Mouse (Mus musculus): ENCODE data around the gene Spred2. TPM values are rescaled to one million over a fixed set of nuclear protein-coding genes. Genes with fewer than 3 reads are reported as not detected.

Spred2 gene
- polyA plus RNA-seq, 1 experiment from 2014 or later = 5.0 TPM

- Histone ChIP-seq H3K9me3 (replicated peaks; ENCODE audit: control insufficient read depth, low read length) (no peaks in the 10 kb centered on the region), H3K4me1 (ENCODE audit: control insufficient read depth, insufficient read depth, low read length) (peaks cover 35% of the 10 kb centered on the region), H3K4me3 (replicated peaks; ENCODE audit: low read length) (no peak overlapping the region), H3K9ac (ENCODE audit: low read length) (no peak overlapping the region), H3K27ac (ENCODE audit: low read length) (no peak overlapping the region), H3K4me2 (ENCODE audit: low read depth, low read length) (no peak overlapping the region), H3K27me3 (ENCODE audit: control insufficient read depth, insufficient read depth, low read length) (no peaks in the 10 kb centered on the region), H3K36me3 (ENCODE audit: control insufficient read depth, insufficient read depth, low read length) (peaks cover 6% of the 10 kb centered on the region; the same call in 1 of the 2 replicates)
- ATAC-seq (ENCODE audit: insufficient read depth, low FRiP score) = no peak
- 85% methylated on average over 6 of the region's 6 CpGs for WGBS
These were observed 20.5 kb downstream of the Spred2 start for GRCm38 (mm10) chr11:19944701-19945100.

DNA sequence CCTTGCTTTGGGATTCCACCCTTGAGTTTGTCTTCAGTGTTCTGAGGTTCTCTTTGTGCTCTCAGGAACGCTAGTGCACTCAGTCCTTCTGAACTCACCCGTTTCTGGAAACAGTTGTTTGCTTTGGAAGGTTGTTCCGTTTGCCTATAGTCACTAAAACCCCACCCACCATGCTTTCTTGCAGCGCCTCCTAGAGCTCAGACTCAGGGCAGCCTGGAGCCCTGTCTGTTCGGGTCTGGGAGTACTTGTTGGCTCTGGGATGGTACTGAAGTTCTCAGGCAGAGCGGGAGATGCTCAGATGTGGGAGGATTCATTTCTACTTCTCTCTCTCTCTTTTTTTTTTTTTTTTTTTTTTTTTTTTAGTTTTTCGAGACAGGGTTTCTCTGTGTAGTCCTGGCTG lies 22.5 kb downstream of the Spred2 start:
- Histone ChIP-seq H3K36me3 (ENCODE audit: control insufficient read depth, insufficient read depth, low read length) (peaks cover 6% of the 10 kb centered on the region; the same call in 1 of the 2 replicates), H3K27me3 (ENCODE audit: control insufficient read depth, insufficient read depth, low read length) (no peaks in the 10 kb centered on the region), H3K4me1 (ENCODE audit: control insufficient read depth, insufficient read depth, low read length) (peaks cover 42% of the 10 kb centered on the region), H3K4me3 (replicated peaks; ENCODE audit: low read length) (no peak overlapping the region), H3K9me3 (replicated peaks; ENCODE audit: control insufficient read depth, low read length) (no peaks in the 10 kb centered on the region), H3K4me2 (ENCODE audit: low read depth, low read length) (no peak overlapping the region), H3K9ac (ENCODE audit: low read length) (no peak overlapping the region), H3K27ac (ENCODE audit: low read length) (no peak overlapping the region)
- WGBS = 75% methylated on average over 6 of the region's 7 CpGs
- ATAC-seq (ENCODE audit: insufficient read depth, low FRiP score) = no peak

DNA sequence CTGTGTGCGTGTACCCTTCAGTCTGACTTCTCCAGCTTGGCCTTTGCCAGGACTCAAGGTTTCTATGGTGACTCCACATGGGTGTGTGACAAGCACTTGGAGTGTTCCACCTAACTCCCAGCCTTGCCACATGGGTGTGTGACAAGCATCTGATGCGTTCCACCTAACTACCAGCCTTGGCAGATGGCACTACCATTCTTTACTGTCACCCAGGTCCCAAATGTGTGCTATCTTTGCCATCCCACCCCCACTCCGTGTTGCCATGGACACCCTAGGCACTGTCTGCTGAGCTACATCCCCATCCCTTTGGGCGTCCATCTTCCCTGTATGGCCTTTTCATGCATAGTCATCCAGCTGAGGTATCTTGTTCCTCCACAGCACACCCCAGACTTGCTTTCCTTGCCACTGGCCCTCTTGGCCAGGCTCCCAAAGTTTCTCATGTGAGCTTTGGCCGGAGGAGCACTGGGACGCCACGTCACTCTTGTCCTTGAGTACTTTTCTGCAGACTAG lies 23.5 kb downstream of the Spred2 start:
- Histone ChIP-seq H3K4me1 (ENCODE audit: control insufficient read depth, insufficient read depth, low read length) (peaks cover 41% of the 10 kb centered on the region), H3K4me3 (replicated peaks; ENCODE audit: low read length) (no peak overlapping the region), H3K9ac (ENCODE audit: low read length) (no peak overlapping the region), H3K36me3 (ENCODE audit: control insufficient read depth, insufficient read depth, low read length) (peaks cover 6% of the 10 kb centered on the region; the same call in 1 of the 2 replicates), H3K9me3 (replicated peaks; ENCODE audit: control insufficient read depth, low read length) (no peaks in the 10 kb centered on the region), H3K27me3 (ENCODE audit: control insufficient read depth, insufficient read depth, low read length) (no peaks in the 10 kb centered on the region), H3K27ac (ENCODE audit: low read length) (no peak overlapping the region), H3K4me2 (ENCODE audit: low read depth, low read length) (no peak overlapping the region)
- 81% methylated on average over 7 of the region's 7 CpGs for WGBS
- ATAC-seq (ENCODE audit: insufficient read depth, low FRiP score) = no peak

- WGBS = 66% methylated on average over 5 of the region's 5 CpGs
- no peak for ATAC-seq (ENCODE audit: insufficient read depth, low FRiP score)
- peak overlapping the region; percentile 78 for H3K27ac ChIP-seq (ENCODE audit: low read length)
These were observed 25.6 kb downstream of the Spred2 start for GRCm38 (mm10) chr11:19949725-19950124.

DNA sequence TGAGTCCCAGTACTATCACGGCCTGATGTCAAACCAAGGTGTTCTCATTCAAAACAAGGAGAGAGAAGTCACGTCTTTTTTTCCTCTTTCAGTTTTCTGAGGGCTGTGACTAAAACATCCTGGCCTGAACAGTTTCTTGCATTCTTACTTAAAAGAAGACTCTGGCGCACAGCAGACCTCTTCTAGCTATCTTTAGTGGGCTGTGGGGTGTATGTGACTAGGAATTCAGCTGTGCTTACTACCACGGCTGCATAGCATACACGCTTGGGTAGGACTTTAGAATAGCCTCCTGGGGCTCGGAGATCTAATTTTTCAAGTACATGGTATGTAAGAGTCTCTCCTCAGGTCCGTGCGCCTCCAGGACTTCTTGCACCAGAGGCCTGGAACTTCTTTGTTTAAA lies 26.0 kb downstream of the Spred2 start:
- WGBS = 43% methylated on average over 8 of the region's 8 CpGs
- Histone ChIP-seq H3K4me2 (ENCODE audit: low read depth, low read length) (peak overlapping the region; percentile 27), H3K27me3 (ENCODE audit: control insufficient read depth, insufficient read depth, low read length) (no peaks in the 10 kb centered on the region), H3K9me3 (replicated peaks; ENCODE audit: control insufficient read depth, low read length) (no peaks in the 10 kb centered on the region), H3K9ac (ENCODE audit: low read length) (peak overlapping the region; percentile 22; the same call in 1 of the 2 replicates), H3K4me1 (ENCODE audit: control insufficient read depth, insufficient read depth, low read length) (peaks cover 55% of the 10 kb centered on the region), H3K4me3 (replicated peaks; ENCODE audit: low read length) (no peak overlapping the region), H3K36me3 (ENCODE audit: control insufficient read depth, insufficient read depth, low read length) (peaks cover 6% of the 10 kb centered on the region; the same call in 1 of the 2 replicates), H3K27ac (ENCODE audit: low read length) (peak overlapping the region; percentile 78)
- no peak for ATAC-seq (ENCODE audit: insufficient read depth, low FRiP score)

More at GRCm38 (mm10) chr11:19949725-19950124, 25.6 kb downstream of the Spred2 start:
- Histone ChIP-seq H3K27me3 (ENCODE audit: control insufficient read depth, insufficient read depth, low read length) (no peaks in the 10 kb centered on the region), H3K9ac (ENCODE audit: low read length) (0 out of 2 replicates have a peak overlapping the region, but pooled peaks have one; percentile 19), H3K4me1 (ENCODE audit: control insufficient read depth, insufficient read depth, low read length) (peaks cover 51% of the 10 kb centered on the region), H3K36me3 (ENCODE audit: control insufficient read depth, insufficient read depth, low read length) (peaks cover 6% of the 10 kb centered on the region; the same call in 1 of the 2 replicates), H3K9me3 (replicated peaks; ENCODE audit: control insufficient read depth, low read length) (no peaks in the 10 kb centered on the region), H3K4me2 (ENCODE audit: low read depth, low read length) (no peak overlapping the region), H3K4me3 (replicated peaks; ENCODE audit: low read length) (no peak overlapping the region)

DNA sequence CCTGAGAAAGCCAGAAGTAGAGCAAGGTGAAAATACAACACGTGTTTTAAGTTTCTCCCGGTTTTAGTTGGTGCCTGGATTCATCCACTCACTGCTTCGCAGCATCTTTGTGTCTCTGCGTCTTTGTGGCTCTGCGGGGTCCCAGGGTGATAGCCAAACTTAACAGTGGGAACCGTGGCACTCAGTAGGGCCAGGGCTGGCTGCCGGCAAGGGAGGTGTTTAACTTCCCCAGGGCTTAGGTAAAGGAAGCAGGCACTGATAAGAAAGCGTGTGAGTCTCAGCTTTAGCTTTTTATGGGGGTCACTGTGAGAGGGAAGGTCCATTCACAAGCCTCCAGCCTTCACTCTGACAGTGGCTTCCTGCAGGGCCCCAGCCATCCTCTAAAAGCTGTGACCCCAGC lies 28.8 kb downstream of the Spred2 start:
- Histone ChIP-seq H3K4me1 (ENCODE audit: control insufficient read depth, insufficient read depth, low read length) (peaks cover 64% of the 10 kb centered on the region), H3K4me2 (ENCODE audit: low read depth, low read length) (no peak overlapping the region), H3K4me3 (replicated peaks; ENCODE audit: low read length) (no peak overlapping the region), H3K36me3 (ENCODE audit: control insufficient read depth, insufficient read depth, low read length) (no peaks in the 10 kb centered on the region), H3K27ac (ENCODE audit: low read length) (no peak overlapping the region), H3K27me3 (ENCODE audit: control insufficient read depth, insufficient read depth, low read length) (no peaks in the 10 kb centered on the region), H3K9me3 (replicated peaks; ENCODE audit: control insufficient read depth, low read length) (no peaks in the 10 kb centered on the region), H3K9ac (ENCODE audit: low read length) (no peak overlapping the region)
- no peak for ATAC-seq (ENCODE audit: insufficient read depth, low FRiP score)
- 39% methylated on average over 8 of the region's 8 CpGs for WGBS

DNA sequence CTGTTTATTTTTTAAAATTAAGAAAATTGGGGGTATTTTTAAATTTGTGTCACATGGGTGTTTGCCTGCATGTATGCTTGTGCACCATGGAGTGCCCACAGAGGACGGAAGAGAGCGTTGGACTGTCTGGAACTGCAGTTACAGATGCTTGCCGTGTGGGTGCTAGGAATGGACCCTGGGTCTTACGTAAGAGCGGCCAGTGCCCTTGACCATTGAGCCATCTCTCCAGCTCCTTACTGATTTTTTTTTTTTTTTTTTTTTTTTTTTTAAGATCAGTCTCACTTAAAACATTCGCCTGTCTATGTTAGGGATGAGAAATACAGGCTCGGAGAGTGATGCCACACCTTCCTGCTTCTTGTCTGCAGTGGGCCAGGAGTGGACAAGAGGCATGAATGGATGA lies 29.7 kb downstream of the Spred2 start:
- ATAC-seq (ENCODE audit: insufficient read depth, low FRiP score) = no peak
- peaks cover 59% of the 10 kb centered on the region for H3K4me1 ChIP-seq (ENCODE audit: control insufficient read depth, insufficient read depth, low read length)
- H3K27ac ChIP-seq (ENCODE audit: low read length) = peak overlapping the region; percentile 30; the same call in 1 of the 2 replicates

GRCm38 (mm10) chr11:19955069-19955468 lies 30.9 kb downstream of the Spred2 start:
- Histone ChIP-seq H3K4me3 (replicated peaks; ENCODE audit: low read length) (no peak overlapping the region), H3K9me3 (replicated peaks; ENCODE audit: control insufficient read depth, low read length) (no peaks in the 10 kb centered on the region), H3K27me3 (ENCODE audit: control insufficient read depth, insufficient read depth, low read length) (no peaks in the 10 kb centered on the region), H3K4me2 (ENCODE audit: low read depth, low read length) (peak overlapping the region; percentile 1; the same call in 1 of the 2 replicates), H3K27ac (ENCODE audit: low read length) (peak overlapping the region; percentile 64), H3K36me3 (ENCODE audit: control insufficient read depth, insufficient read depth, low read length) (no peaks in the 10 kb centered on the region), H3K9ac (ENCODE audit: low read length) (no peak overlapping the region), H3K4me1 (ENCODE audit: control insufficient read depth, insufficient read depth, low read length) (peaks cover 57% of the 10 kb centered on the region)
- WGBS = 48% methylated on average over 9 of the region's 9 CpGs
- ATAC-seq (ENCODE audit: insufficient read depth, low FRiP score) = no peak

More for the DNA sequence above, 29.7 kb downstream of the Spred2 start:
- Histone ChIP-seq H3K4me2 (ENCODE audit: low read depth, low read length) (no peak overlapping the region), H3K4me3 (replicated peaks; ENCODE audit: low read length) (no peak overlapping the region), H3K9ac (ENCODE audit: low read length) (no peak overlapping the region), H3K9me3 (replicated peaks; ENCODE audit: control insufficient read depth, low read length) (no peaks in the 10 kb centered on the region), H3K36me3 (ENCODE audit: control insufficient read depth, insufficient read depth, low read length) (no peaks in the 10 kb centered on the region), H3K27me3 (ENCODE audit: control insufficient read depth, insufficient read depth, low read length) (no peaks in the 10 kb centered on the region)
- 96% methylated on average over 7 of the region's 7 CpGs for WGBS

- no peak overlapping the region for H3K4me2 ChIP-seq (ENCODE audit: low read depth, low read length)
- H3K9ac ChIP-seq (ENCODE audit: low read length) = peak overlapping the region; percentile 7
- peak overlapping the region; percentile 64 for H3K27ac ChIP-seq (ENCODE audit: low read length)
- H3K36me3 ChIP-seq (ENCODE audit: control insufficient read depth, insufficient read depth, low read length) = no peaks in the 10 kb centered on the region
- H3K4me3 ChIP-seq (replicated peaks; ENCODE audit: low read length) = no peak overlapping the region
- H3K4me1 ChIP-seq (ENCODE audit: control insufficient read depth, insufficient read depth, low read length) = peaks cover 55% of the 10 kb centered on the region
- H3K9me3 ChIP-seq (replicated peaks; ENCODE audit: control insufficient read depth, low read length) = no peaks in the 10 kb centered on the region
- no peaks in the 10 kb centered on the region for H3K27me3 ChIP-seq (ENCODE audit: control insufficient read depth, insufficient read depth, low read length)
- WGBS = 81% methylated on average over 6 of the region's 6 CpGs
- no peak for ATAC-seq (ENCODE audit: insufficient read depth, low FRiP score)
These were observed 31.5 kb downstream of the Spred2 start for GRCm38 (mm10) chr11:19955701-19956100.

Measured in stomach, embryonic 16.5 days (tissue).